ENCODE assay signal across 20 mouse cellular contexts in genomic region chr12:83782669-83783068, GRCm38 (mm10). TPM values are rescaled to one million over a fixed set of nuclear protein-coding genes. Genes with fewer than 3 reads are reported as not detected.
"Had no signal": no experiment of that assay in that cellular context is flagged by ENCODE, and none has a peak within 500 bp of the region (broad histone marks: within the 10 kb centered on the region; RNA-seq: fewer than 3 reads in every experiment).

No protein-coding gene starts in this region.

- H3K36me3 ChIP-seq: kidney, embryonic 15.5 days; liver, embryonic 13.5 days; stomach, embryonic 15.5 days had no signal

- H3K4me3 ChIP-seq: kidney, embryonic 15.5 days; liver, embryonic 13.5 days; stomach, embryonic 15.5 days had no signal

- H3K4me2 ChIP-seq: kidney, embryonic 15.5 days; liver, embryonic 13.5 days; midbrain, embryonic 11.5 days; stomach, embryonic 15.5 days had no signal

- H3K4me1 ChIP-seq: liver, embryonic 13.5 days; stomach, embryonic 15.5 days had no signal

- H3K27me3 ChIP-seq: kidney, embryonic 15.5 days; liver, embryonic 13.5 days; stomach, embryonic 15.5 days had no signal

- H3K9ac ChIP-seq: kidney, embryonic 15.5 days; liver, embryonic 13.5 days; stomach, embryonic 15.5 days had no signal

- H3K27ac ChIP-seq: kidney, embryonic 15.5 days; liver, embryonic 13.5 days; stomach, embryonic 15.5 days had no signal

- DNase-seq: kidney, adult 8-10 months; kidney, postnatal 14 days; kidney, postnatal 4 days; liver, embryonic 13.5 days; lung, adult 2 months; lung, postnatal 14 days; lung, postnatal 4 days; midbrain, embryonic 14.5 days; retina, postnatal 1 day; right cerebral cortex, postnatal 25 days; spleen, adult 18-20 months; thymus, adult 2 months; thymus, postnatal 14 days; thymus, postnatal 4 days had no signal

- H3K9me3 ChIP-seq: kidney, embryonic 15.5 days; liver, embryonic 13.5 days; stomach, embryonic 15.5 days had no signal

RNA-seq across cellular contexts. Expression of gene Papln, which starts 19.2 kb away (rescaled TPM):
- total RNA-seq: megakaryocyte progenitor cell, adult 5-6 weeks; megakaryocyte-erythroid progenitor cell, adult 5-6 weeks had no signal
- polyA plus RNA-seq: limb, embryonic 11.5 days; midbrain, embryonic 11.5 days had no signal
